Mouse (Mus musculus) spleen, adult 2 months (tissue): ENCODE data around the gene Tns3.

Source experiments
- CTCF ChIP-seq: fragments of 200-500 bp; IDR thresholded peaks from 2 replicates; pipeline ENCODE4 v1.5.1; 2011; ENCODE audit warnings: mild to moderate bottlenecking, inconsistent platforms; ENCODE audit not compliant: insufficient read depth, insufficient read length, insufficient replicate concordance; ENCODE audit errors: extremely low read depth
- POLR2A ChIP-seq: fragments of 200-500 bp; IDR thresholded peaks from 2 replicates; pipeline ENCODE4 v1.6.1; 2011; ENCODE audit warnings: low read depth, low read length, inconsistent platforms

GRCm38 (mm10) chr11:8688907-8689306 is 24.6 kb upstream of the Tns3 start:
- TF ChIP-seq POLR2A (peak; percentile 8; the same call in 1 of the 2 replicates), CTCF (no peak)
